8 mouse cellular contexts compared by ENCODE assay signal in the genomic region with DNA sequence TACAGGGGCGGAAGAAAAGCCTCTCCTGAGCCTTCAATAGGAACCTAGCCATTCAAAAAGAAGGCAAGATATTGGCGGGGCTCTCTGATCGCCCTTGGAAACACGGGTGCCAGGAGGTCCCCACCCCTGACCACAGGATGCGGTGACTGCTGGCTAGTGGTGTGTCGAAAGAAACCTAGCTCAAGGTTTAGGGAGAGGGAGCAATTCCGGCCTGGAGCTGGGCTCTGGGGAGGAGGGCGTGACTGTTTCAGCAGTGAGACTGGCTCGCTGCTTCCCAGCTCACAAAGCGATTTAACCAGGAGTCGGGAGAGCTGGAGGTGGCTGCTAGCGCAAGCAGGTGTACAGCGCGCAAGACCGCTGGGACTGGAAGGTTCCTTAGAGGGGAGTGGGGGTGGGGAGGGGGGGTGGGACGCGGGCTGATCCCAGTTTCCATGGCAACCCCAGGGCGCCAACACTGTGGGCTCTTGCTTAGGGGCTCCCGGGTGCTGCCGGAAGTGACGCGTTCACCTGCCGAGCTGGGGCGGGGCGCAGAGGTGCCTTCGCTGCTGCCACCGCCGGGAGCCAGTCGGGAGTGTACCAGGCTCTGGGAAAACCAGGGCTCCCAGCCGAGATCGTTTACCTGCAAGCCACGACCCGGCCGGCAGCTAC. TPM values are rescaled to one million over a fixed set of nuclear protein-coding genes. Genes with fewer than 3 reads are reported as not detected.
DNase-seq lines count a peak whose midpoint lies in the region; ATAC-seq and TF ChIP-seq lines count a peak whose summit lies in the region.

A gene (plus strand): TSS at position 307 of the 648 bp plus-strand sequence.

- peak; percentile 83 for ATAC-seq in Patski
- peak; percentile 91 for ATAC-seq in frontal cortex, adult (ENCODE audit: low TSS enrichment)
- ATAC-seq in hindbrain, embryonic 13.5 days (ENCODE audit: low FRiP score), result peak; percentile 94
- ATAC-seq in lung, embryonic 16.5 days (ENCODE audit: low read depth), result peak; percentile 94

- peak; percentile 43; the same call in 1 of the 2 replicates for TF ChIP-seq POLR2A in cerebellum, adult 2 months (IDR thresholded peaks at IDR 0.05; ENCODE audit: borderline replicate concordance, insufficient read depth, low read length)

- no peaks in the 10 kb centered on the region for H3K4me1 ChIP-seq in cerebellum, adult 2 months (ENCODE audit: control insufficient read depth, insufficient read depth, low read length)
- H3K4me1 ChIP-seq in hindbrain, embryonic 13.5 days (replicated peaks), result peaks cover 41% of the 10 kb centered on the region
- H3K4me1 ChIP-seq in lung, embryonic 16.5 days (replicated peaks; ENCODE audit: control insufficient read depth, insufficient read depth, low read length), result peaks cover 7% of the 10 kb centered on the region

- no peaks in the 10 kb centered on the region for H3K27me3 ChIP-seq in Patski
- H3K27me3 ChIP-seq in cerebellum, adult 2 months (ENCODE audit: control insufficient read depth, insufficient read depth, low read length), result no peaks in the 10 kb centered on the region
- no peaks in the 10 kb centered on the region for H3K27me3 ChIP-seq in hindbrain, embryonic 13.5 days
- H3K27me3 ChIP-seq in lung, embryonic 16.5 days (ENCODE audit: control insufficient read depth, insufficient read depth, low read depth, low read length), result peaks cover 10% of the 10 kb centered on the region

- CTCF ChIA-PET in Patski (lab: Charles Lee), result interaction anchor here (2.4 kb wide), 1 partner anchor 16 kb away, joined by 7 read pairs; no protein-coding TSS in a partner anchor

- H3K9me3 ChIP-seq in hindbrain, embryonic 13.5 days, result no peaks in the 10 kb centered on the region
- H3K9me3 ChIP-seq in lung, embryonic 16.5 days (ENCODE audit: control insufficient read depth, low read length), result no peaks in the 10 kb centered on the region

- under 1% methylated on average over 34 of the region's 34 CpGs for WGBS in cerebellum, adult 2 months
- under 1% methylated on average over 34 of the region's 34 CpGs for WGBS in hindbrain, embryonic 13.5 days
- WGBS in lung, embryonic 16.5 days, result under 1% methylated on average over 34 of the region's 34 CpGs

- peak within 1 kb of the TSS; percentile 83 for H3K4me3 ChIP-seq in cerebellum, adult 2 months (replicated peaks; ENCODE audit: insufficient read depth, low read depth, low read length)
- H3K4me3 ChIP-seq in hindbrain, embryonic 13.5 days, result peak within 1 kb of the TSS; percentile 93
- H3K4me3 ChIP-seq in lung, embryonic 16.5 days (ENCODE audit: low read length), result peak within 1 kb of the TSS; percentile 80

- DNase-seq in Patski (ENCODE audit: low read depth, low spot score), result no peak
- DNase-seq in cerebellum, adult 2 months, result peak; percentile 85
- peak; percentile 78 to 79 for DNase-seq in layer of hippocampus, postnatal 14 days (ENCODE audit: low spot score in 2 of 2)
- peak; percentile 65 for DNase-seq in ovary, adult 18-20 months (ENCODE audit: low spot score)
- DNase-seq in thymus, postnatal 4 days, result peak; percentile 84

- no peaks in the 10 kb centered on the region for H3K36me3 ChIP-seq in hindbrain, embryonic 13.5 days
- no peaks in the 10 kb centered on the region for H3K36me3 ChIP-seq in lung, embryonic 16.5 days (ENCODE audit: control insufficient read depth, insufficient read depth, low read length)

- POLR2A ChIA-PET in Patski (lab: Charles Lee), result interaction anchor here (0.9 to 1.0 kb wide), 2 partner anchors 13 to 16 kb away, joined by 3 read pairs; no protein-coding TSS in a partner anchor

- H3K27ac ChIP-seq in cerebellum, adult 2 months (ENCODE audit: insufficient read depth, low read length), result no peak within 1 kb of the TSS
- H3K27ac ChIP-seq in hindbrain, embryonic 13.5 days, result peak within 1 kb of the TSS; percentile 98
- peak within 1 kb of the TSS; percentile 94 for H3K27ac ChIP-seq in lung, embryonic 16.5 days (ENCODE audit: low read length)

- in situ Hi-C loops in Patski (cut with MboI; ENCODE audit: low pct_unique_long_range_greater_than_20kb), result no loop called here

- peak within 1 kb of the TSS; percentile 69 for H3K4me2 ChIP-seq in hindbrain, embryonic 13.5 days
- H3K4me2 ChIP-seq in lung, embryonic 16.5 days (ENCODE audit: low read depth, low read length), result peak within 1 kb of the TSS; percentile 97

- peak within 1 kb of the TSS; percentile 97 for H3K9ac ChIP-seq in hindbrain, embryonic 13.5 days
- peak within 1 kb of the TSS; percentile 81 for H3K9ac ChIP-seq in lung, embryonic 16.5 days (ENCODE audit: low read length)

- TF ChIP-seq CTCF in Patski (IDR thresholded peaks at IDR 0.05), result no peak
- TF ChIP-seq CTCF in cerebellum, adult 2 months (IDR thresholded peaks at IDR 0.05; ENCODE audit: borderline replicate concordance, insufficient read depth, low read depth, low read length), result no peak

RNA-seq across cellular contexts. Expression of the gene that starts here (rescaled TPM):
- 88.0 TPM for polyA plus RNA-seq in Patski (2021)
- 9.7 and 11.4 TPM in 2 replicates for polyA plus RNA-seq in cerebellum, adult 2 months (2012; rRNA removed)
- polyA plus RNA-seq in hindbrain, embryonic 13.5 days (2015; fragmentation: Nextera tagmentation; extraction: Ambion mirVana), result 129 and 131 TPM in 2 replicates
- total RNA-seq in layer of hippocampus, postnatal 14 days (2021), result 10 to 100 TPM; 61.4 to 61.8 TPM
- polyA plus RNA-seq in lung, embryonic 16.5 days (2015; fragmentation: Nextera tagmentation; extraction: Ambion mirVana), result 35.3 and 35.7 TPM in 2 replicates
